Mouse (Mus musculus) cortical plate, adult 2 months (tissue): ENCODE data around the gene Szt2. TPM values are rescaled to one million over a fixed set of nuclear protein-coding genes. Genes with fewer than 3 reads are reported as not detected.

Source experiments
- H3K27ac ChIP-seq: fragments of 200-500 bp; 2 replicates; pipeline ENCODE4 v1.5.1; 2012; ENCODE audit warnings: low read length, control low read depth, inconsistent platforms; ENCODE audit not compliant: insufficient read depth
- H3K4me1 ChIP-seq: fragments of 200-500 bp; 2 replicates; pipeline ENCODE4 v1.6.1; 2011; ENCODE audit warnings: low read length; ENCODE audit not compliant: control insufficient read depth, insufficient read depth
- H3K4me3 ChIP-seq: fragments of 200-500 bp; 2 replicates; pipeline ENCODE4 v1.5.1; 2011; ENCODE audit warnings: mild to moderate bottlenecking, low read length, control low read depth; ENCODE audit not compliant: insufficient read depth
- CTCF ChIP-seq: fragments of 200-500 bp; IDR thresholded peaks from 2 replicates; pipeline ENCODE4 v1.5.1; 2011; ENCODE audit warnings: mild to moderate bottlenecking, control low read depth, low read length; ENCODE audit not compliant: insufficient read depth; ENCODE audit errors: extremely low read depth
- POLR2A ChIP-seq: fragments of 200-500 bp; IDR thresholded peaks from 2 replicates; pipeline ENCODE4 v1.6.1; 2011; ENCODE audit warnings: mild to moderate bottlenecking, low read length, control low read depth; ENCODE audit not compliant: insufficient read depth; ENCODE audit errors: extremely low read depth
- polyA plus RNA-seq: library from polyadenylated mRNA; depleted of rRNA; stranded (reverse); fragments of >200 nt; gene quantifications from 2 replicates; pipeline ENCODE4 v1.2.3, GENCODE M21; 2012

The Szt2 gene
- polyA plus RNA-seq, 1 experiment, result 33.4 TPM

- TF ChIP-seq POLR2A (no peak), CTCF (no peak)
- Histone ChIP-seq H3K4me1 (peaks cover 2% of the 10 kb centered on the region; the same call in 1 of the 2 replicates), H3K27ac (no peak overlapping the region), H3K4me3 (peak overlapping the region; percentile 42)
Observed at GRCm38 (mm10) chr4:118429215-118429895, 20.3 kb upstream of the Szt2 start.

DNA sequence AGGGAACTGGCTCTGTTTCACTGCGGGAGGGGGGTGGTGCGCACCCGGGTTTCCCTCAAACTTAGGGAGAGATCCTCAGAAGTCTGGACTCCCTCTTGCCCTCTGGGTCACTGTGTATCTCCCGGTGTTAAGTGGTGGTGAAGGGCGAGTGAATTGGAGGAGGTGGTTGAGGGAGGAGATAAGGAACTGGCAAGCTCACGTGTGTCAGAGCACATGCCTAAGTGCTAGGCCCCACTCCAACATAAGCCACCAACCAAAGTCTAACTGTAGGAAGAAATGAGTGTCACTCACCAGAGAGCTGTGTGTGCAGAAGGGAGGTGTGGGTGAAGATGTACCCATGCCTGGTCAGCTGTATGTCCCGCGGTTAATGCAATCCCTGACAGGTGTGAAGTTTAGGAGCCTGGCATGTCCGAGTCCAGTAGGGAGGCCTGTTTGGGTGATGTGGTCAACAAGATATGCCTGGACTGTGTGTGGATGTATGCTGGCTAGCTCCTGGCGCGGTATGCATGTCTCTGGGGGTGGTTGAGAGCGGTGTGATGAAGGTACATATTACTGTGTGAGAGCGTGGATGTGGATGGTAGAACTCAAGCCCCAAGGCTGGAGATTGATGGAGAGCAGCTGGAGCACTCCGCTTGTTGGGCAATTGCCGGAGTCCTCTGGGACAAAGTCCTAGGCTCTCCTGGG lies 19.6 kb upstream of the Szt2 start:
- Histone ChIP-seq H3K27ac (peak overlapping the region; percentile 78; the same call in 1 of the 2 replicates), H3K4me3 (peak overlapping the region; percentile 42), H3K4me1 (peaks cover 2% of the 10 kb centered on the region; the same call in 1 of the 2 replicates)
- TF ChIP-seq POLR2A (no peak), CTCF (no peak)

DNA sequence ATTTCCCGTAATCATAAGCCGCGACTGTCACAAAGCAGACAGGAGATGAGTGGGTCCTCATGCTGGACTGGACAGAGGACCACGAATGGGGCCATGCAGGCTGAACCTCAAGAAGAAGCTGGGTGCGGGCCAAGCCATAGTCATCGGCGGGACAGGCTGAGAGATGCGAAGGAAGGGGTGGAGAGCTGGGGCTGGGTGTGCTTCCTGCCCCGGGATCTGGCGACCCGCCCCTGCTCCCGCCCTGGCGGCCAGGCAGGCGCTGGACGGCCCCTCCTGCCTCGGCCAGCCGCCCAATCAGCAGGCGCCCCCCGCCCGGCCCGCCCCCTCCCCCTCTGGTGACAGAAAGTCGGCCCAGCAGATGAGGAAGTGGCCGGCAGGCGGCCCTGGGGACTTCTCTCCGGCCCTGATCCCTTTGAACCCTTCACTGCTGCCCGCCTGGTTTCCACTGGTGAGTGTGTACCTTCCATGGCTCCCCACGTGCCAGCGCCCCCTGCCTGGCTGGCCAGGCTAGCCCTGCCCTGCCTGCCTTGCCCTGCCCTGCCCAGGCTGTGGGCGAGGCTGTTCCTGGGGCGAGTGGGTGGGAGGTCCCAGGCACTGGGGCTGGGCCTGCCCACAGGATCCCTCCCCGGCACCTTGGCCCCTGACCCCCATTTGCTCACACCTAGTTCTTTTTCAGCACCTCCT lies 18.8 kb upstream of the Szt2 start, which contains the start of gene Elovl1:
Gene Elovl1, plus strand, starts transcription at position 326 of the 684 bp plus-strand sequence.
- Histone ChIP-seq H3K27ac (peak within 1 kb of the TSS; percentile 98), H3K4me1 (peaks cover 2% of the 10 kb centered on the region; the same call in 1 of the 2 replicates), H3K4me3 (peak within 1 kb of the TSS; percentile 42)
- TF ChIP-seq CTCF (peak; percentile 15; the same call in 1 of the 2 replicates), POLR2A (0 out of 2 replicates have a peak, but pooled peaks have one; percentile 18)

GRCm38 (mm10) chr4:118427415-118427767 lies 18.3 kb upstream of the Szt2 start:
- Histone ChIP-seq H3K27ac (peak overlapping the region; percentile 98), H3K4me1 (peaks cover 2% of the 10 kb centered on the region; the same call in 1 of the 2 replicates), H3K4me3 (peak overlapping the region; percentile 42)
- TF ChIP-seq CTCF (no peak), POLR2A (no peak)

DNA sequence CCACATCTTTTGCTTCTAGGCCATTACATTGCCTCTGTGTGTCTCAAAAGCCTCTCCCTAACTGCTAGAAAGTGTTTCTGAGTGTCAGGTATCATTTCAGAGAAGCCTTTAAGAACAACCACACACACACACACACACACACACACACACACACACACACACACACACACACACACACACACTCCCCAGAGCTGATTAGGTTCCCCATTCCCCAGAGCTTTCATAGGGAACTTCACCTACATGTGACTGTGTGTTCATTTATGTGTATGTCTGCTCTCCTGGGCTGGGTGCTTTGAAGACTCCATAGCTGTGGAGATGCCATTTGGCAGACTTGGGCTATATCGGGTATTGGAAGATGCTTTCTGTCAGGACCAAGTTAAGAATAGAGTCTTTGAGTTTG lies 16.3 kb upstream of the Szt2 start:
- Histone ChIP-seq H3K4me3 (no peak overlapping the region), H3K4me1 (peaks cover 2% of the 10 kb centered on the region; the same call in 1 of the 2 replicates), H3K27ac (no peak overlapping the region)
- TF ChIP-seq POLR2A (no peak), CTCF (no peak)

DNA sequence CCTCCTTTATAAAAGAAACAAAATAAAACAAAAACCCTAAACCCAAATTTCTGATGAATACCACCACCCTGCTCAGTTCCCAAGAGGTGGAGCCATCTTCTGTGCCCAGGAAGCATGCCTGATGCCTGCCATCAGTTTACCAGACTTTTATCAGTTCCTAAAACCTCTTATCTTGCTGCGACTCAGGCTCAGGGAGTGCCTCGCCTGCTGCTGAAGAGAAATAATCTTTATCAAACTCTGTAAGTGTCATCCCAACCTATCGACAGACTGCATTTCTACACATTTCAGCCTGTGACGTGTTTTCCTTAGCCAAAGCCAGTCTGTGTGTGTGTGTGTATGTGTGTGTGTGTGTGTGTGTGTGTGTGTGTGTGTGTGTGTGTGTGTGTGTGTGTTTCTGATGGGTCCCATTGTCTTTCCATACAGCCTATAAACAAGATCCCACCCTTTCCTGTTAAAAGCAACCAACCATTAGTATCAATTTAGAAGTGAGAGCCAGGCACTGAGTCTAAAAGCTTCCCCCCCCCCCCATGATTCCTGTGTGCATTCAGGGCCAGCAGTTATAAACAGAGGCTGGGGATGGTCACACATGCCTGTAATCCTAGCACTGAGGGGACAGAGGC lies 15.6 kb upstream of the Szt2 start:
- TF ChIP-seq POLR2A (no peak), CTCF (no peak)
- Histone ChIP-seq H3K4me3 (no peak overlapping the region), H3K4me1 (peaks cover 2% of the 10 kb centered on the region; the same call in 1 of the 2 replicates), H3K27ac (no peak overlapping the region)

GRCm38 (mm10) chr4:118421384-118421783 lies 12.3 kb upstream of the Szt2 start:
- H3K4me1 ChIP-seq, result 0 out of 2 replicates have a peak, but pooled peaks cover 2% of the 10 kb centered on the region
- no peak for TF ChIP-seq POLR2A
- no peak for TF ChIP-seq CTCF
- H3K27ac ChIP-seq, result no peak overlapping the region
- H3K4me3 ChIP-seq, result no peak overlapping the region

DNA sequence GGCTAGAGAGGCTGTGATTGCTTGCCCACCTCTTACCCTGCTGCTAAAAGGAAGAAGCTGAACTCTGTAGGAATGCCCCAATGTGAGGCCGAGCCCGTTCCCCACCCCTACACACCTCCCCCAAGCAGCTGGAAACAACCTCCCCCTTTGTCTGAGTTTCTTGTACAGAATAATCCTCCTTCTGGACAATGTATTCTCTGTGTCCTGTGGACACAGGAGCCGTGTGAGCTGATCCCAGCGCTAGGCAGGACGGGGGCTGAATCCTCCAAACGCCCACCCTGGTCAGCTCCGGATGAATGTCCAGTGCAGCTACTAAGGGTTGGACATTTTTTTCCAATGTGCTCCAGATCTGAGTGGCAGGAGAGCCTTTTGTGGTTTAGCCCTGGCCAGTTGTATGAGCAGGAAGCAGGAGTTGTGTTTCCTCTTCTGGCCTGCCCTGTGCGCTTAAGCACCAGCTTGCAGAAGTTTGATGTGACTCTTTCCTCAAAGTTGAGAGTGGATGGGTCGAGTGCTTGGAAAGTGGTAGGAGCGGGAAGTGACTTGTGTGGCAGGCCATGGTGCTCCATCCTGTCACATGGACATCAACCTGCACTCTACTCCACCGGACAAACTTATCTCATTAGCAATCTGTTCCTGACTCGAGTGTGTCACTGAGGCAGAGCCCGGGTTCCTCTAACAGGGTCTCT lies 8.2 kb upstream of the Szt2 start:
- H3K27ac ChIP-seq, result peak overlapping the region; percentile 67; the same call in 1 of the 2 replicates
- TF ChIP-seq CTCF (no peak), POLR2A (no peak)
- no peak overlapping the region for H3K4me3 ChIP-seq
- H3K4me1 ChIP-seq, result 0 out of 2 replicates have a peak, but pooled peaks cover 2% of the 10 kb centered on the region
